Mouse (Mus musculus): ENCODE measurements around the gene Mettl18.

Gene Mettl18

GRCm38 (mm10) chr1:164043549-164043948 lies 48.9 kb downstream of the Mettl18 start:
- no peak for DNase-seq (ENCODE audit: low spot score)

Data from retina, embryonic 14.5 days (tissue).